Mouse (Mus musculus): ENCODE data around the gene Nkiras2. TPM values are rescaled to one million over a fixed set of nuclear protein-coding genes. Genes with fewer than 3 reads are reported as not detected.
"Not testable (repeated sequence)": the region's sequence is repeated elsewhere in the genome, so short reads cannot be mapped to it uniquely, and the experiment has no call there.

Nkiras2 gene
- polyA plus RNA-seq, 1 experiment from 2014 or later: 72.1 TPM

DNA sequence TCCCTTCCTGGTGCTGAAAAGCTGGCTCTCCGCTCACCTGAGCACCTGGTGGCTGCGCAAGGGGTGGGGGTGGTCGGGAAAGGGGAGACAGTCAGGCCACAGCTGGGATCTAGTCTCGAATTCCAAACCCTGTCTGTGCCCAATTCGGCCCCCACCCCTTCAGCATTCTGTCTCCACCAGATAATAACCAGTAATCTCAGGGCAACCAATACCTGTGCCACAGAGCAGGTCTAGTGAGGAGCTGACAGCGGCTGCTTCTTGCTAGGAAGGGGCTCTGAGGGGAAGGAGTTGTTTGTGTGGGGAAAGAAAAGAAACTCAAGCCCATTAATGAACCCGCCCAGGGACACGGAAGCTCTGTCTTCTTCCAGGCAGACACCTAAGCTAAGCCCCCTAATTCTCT lies 32.2 kb downstream of the Nkiras2 start:
- Histone ChIP-seq H3K9ac (ENCODE audit: low read length) (no peak overlapping the region), H3K4me1 (replicated peaks; ENCODE audit: control insufficient read depth, insufficient read depth, low read length) (no peaks in the 10 kb centered on the region; the same call in 1 of the 2 replicates), H3K27me3 (replicated peaks; ENCODE audit: control insufficient read depth, insufficient read depth, low read length) (peaks cover 30% of the 10 kb centered on the region), H3K4me3 (ENCODE audit: low read depth, low read length) (no peak overlapping the region), H3K9me3 (ENCODE audit: control insufficient read depth, low read length) (no peaks in the 10 kb centered on the region), H3K27ac (ENCODE audit: low read depth) (no peak overlapping the region), H3K36me3 (ENCODE audit: control insufficient read depth, insufficient read depth, low read length) (no peaks in the 10 kb centered on the region), H3K4me2 (ENCODE audit: low read length) (no peak overlapping the region)
- ATAC-seq (replicated peaks; ENCODE audit: low FRiP score, low TSS enrichment, low read depth) (no peak), DNase-seq (ENCODE audit: low spot score) (no peak)
- WGBS: 21% methylated on average over 8 of the region's 8 CpGs

DNA sequence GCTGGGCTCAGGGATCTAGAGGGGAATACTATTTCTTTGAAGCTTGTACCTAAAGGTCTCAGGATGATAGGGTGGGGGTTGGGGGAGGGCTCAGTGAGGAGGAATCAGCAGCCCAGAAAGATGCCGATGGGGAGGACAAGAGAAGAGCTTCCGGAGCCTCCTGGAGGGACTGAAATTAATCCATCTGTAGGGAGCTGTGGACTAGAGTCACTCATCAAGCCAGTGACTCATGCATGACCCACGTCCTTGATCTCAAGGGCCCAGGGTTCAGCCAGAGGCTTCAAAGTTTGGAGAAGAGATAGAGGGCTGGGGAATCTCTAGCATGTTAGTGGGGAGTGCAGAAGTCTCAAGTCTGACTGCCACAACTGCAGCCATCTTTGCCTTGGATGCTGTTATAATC lies 32.7 kb downstream of the Nkiras2 start:
- Histone ChIP-seq H3K9ac (ENCODE audit: low read length) (no peak overlapping the region), H3K27me3 (replicated peaks; ENCODE audit: control insufficient read depth, insufficient read depth, low read length) (peaks cover 30% of the 10 kb centered on the region), H3K4me3 (ENCODE audit: low read depth, low read length) (no peak overlapping the region), H3K27ac (ENCODE audit: low read depth) (no peak overlapping the region), H3K4me2 (ENCODE audit: low read length) (no peak overlapping the region), H3K9me3 (ENCODE audit: control insufficient read depth, low read length) (no peaks in the 10 kb centered on the region), H3K36me3 (ENCODE audit: control insufficient read depth, insufficient read depth, low read length) (no peaks in the 10 kb centered on the region), H3K4me1 (replicated peaks; ENCODE audit: control insufficient read depth, insufficient read depth, low read length) (no peaks in the 10 kb centered on the region; the same call in 1 of the 2 replicates)
- ATAC-seq (replicated peaks; ENCODE audit: low FRiP score, low TSS enrichment, low read depth) (no peak), DNase-seq (ENCODE audit: low spot score) (no peak)
- 20% methylated on average over 3 of the region's 3 CpGs for WGBS

DNA sequence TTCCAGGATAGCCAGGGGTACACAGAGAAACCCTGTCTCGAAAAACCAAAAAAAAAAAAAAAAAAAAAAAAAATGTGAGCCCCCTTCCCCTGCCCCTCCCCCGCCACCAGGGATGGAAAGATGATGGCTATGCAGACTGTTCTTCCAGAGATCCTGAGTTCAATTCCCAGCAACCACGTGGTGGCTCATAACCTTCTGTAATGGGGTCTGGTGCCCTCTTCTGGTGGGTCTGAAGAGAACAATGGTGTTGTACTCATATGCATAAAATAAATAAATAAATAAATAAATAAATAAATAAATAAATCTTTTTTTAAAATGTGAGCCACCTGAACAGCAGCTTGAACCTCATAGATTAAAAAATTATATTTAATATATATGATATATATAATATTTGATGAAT lies 36.5 kb downstream of the Nkiras2 start:
- not testable (repeated sequence) for DNase-seq (ENCODE audit: low spot score); H3K36me3 ChIP-seq (ENCODE audit: control insufficient read depth, insufficient read depth, low read length); H3K9me3 ChIP-seq (ENCODE audit: control insufficient read depth, low read length); ATAC-seq (replicated peaks; ENCODE audit: low FRiP score, low TSS enrichment, low read depth); H3K4me1 ChIP-seq (replicated peaks; ENCODE audit: control insufficient read depth, insufficient read depth, low read length); H3K27ac ChIP-seq (ENCODE audit: low read depth); H3K9ac ChIP-seq (ENCODE audit: low read length); H3K4me2 ChIP-seq (ENCODE audit: low read length); H3K4me3 ChIP-seq (ENCODE audit: low read depth, low read length)
- peaks cover 16% of the 10 kb centered on the region for H3K27me3 ChIP-seq (replicated peaks; ENCODE audit: control insufficient read depth, insufficient read depth, low read length)
- 56% methylated on average over 2 of the region's 3 CpGs for WGBS

DNA sequence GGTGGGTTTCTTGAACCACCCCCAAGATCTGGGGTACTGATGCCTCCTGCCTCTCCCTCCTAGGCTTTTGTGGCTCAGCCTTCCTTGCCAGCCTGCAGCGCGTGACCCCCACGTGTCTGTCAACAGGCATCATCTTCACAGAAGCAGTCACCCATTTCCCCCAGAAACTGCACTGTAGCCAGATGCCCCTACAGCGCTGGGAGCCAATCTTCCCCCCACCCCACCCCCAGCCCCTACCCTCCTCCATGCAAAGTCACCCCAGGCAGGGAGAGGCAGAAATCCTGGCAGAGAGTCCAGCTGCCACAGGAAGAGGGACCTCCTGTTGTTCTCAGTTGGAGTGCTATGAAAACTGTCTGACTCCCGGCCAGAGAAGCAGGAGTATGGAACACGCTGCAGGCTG lies 37.4 kb downstream of the Nkiras2 start:
- 14% methylated on average over 6 of the region's 6 CpGs for WGBS
- H3K4me2 ChIP-seq (ENCODE audit: low read length): no peak overlapping the region
- no peak; the same call in 1 of the 2 replicates for ATAC-seq (replicated peaks; ENCODE audit: low FRiP score, low TSS enrichment, low read depth)
- H3K9me3 ChIP-seq (ENCODE audit: control insufficient read depth, low read length): no peaks in the 10 kb centered on the region
- H3K27ac ChIP-seq (ENCODE audit: low read depth): no peak overlapping the region
- no peak overlapping the region for H3K9ac ChIP-seq (ENCODE audit: low read length)
- H3K27me3 ChIP-seq (replicated peaks; ENCODE audit: control insufficient read depth, insufficient read depth, low read length): peaks cover 7% of the 10 kb centered on the region; the same call in 1 of the 2 replicates
- H3K4me3 ChIP-seq (ENCODE audit: low read depth, low read length): no peak overlapping the region
- no peaks in the 10 kb centered on the region for H3K36me3 ChIP-seq (ENCODE audit: control insufficient read depth, insufficient read depth, low read length)
- DNase-seq (ENCODE audit: low spot score): no peak
- H3K4me1 ChIP-seq (replicated peaks; ENCODE audit: control insufficient read depth, insufficient read depth, low read length): peaks cover 3% of the 10 kb centered on the region; the same call in 1 of the 2 replicates

DNA sequence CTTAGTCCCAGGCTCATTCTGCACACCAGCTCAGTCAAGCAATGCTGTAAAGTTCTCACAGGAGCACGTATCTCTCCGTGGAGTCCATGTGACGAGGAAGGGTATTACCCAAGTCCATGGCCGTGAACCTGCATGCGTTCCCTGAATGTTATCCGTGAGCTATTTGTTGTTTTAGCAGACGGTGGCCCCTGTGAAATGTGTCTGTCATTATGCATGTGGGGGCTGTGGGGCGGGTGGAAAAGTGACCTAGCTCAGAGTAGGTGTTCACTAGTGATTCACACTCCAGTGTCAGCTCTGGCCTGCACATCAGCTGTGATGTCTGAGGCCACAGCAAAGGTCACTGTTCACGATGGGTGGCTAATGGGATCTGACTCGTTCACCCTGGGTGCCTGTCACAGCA lies 40.8 kb downstream of the Nkiras2 start:
- H3K4me2 ChIP-seq (ENCODE audit: low read length): no peak overlapping the region
- H3K9ac ChIP-seq (ENCODE audit: low read length): no peak overlapping the region
- H3K36me3 ChIP-seq (ENCODE audit: control insufficient read depth, insufficient read depth, low read length): no peaks in the 10 kb centered on the region
- H3K4me3 ChIP-seq (ENCODE audit: low read depth, low read length): no peak overlapping the region
- no peaks in the 10 kb centered on the region for H3K9me3 ChIP-seq (ENCODE audit: control insufficient read depth, low read length)
- no peak overlapping the region for H3K27ac ChIP-seq (ENCODE audit: low read depth)
- no peaks in the 10 kb centered on the region for H3K27me3 ChIP-seq (replicated peaks; ENCODE audit: control insufficient read depth, insufficient read depth, low read length)
- no peak for ATAC-seq (replicated peaks; ENCODE audit: low FRiP score, low TSS enrichment, low read depth)
- 66% methylated on average over 10 of the region's 10 CpGs for WGBS
- DNase-seq (ENCODE audit: low spot score): no peak
- peaks cover 3% of the 10 kb centered on the region; the same call in 1 of the 2 replicates for H3K4me1 ChIP-seq (replicated peaks; ENCODE audit: control insufficient read depth, insufficient read depth, low read length)

DNA sequence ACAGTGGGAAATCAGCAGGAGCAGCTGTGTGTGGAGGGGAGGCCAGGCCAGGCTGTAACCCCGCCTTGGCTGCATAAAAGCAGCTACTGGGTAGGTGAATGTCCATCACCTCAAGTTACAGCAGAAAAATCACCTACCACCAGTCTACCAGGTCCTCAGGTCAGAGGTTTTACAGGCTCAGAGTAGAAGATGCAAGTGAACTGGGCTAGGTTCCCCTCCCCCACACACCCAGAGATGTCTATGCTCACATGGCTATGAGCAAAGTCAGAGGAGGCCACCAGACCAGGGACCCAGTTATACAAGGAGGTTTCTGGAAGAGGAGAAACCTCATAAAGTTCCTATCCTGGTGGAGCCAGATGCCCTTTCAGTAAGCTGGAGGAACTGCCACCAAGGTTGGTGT lies 52.0 kb downstream of the Nkiras2 start:
- Histone ChIP-seq H3K4me2 (ENCODE audit: low read length) (no peak overlapping the region), H3K27me3 (replicated peaks; ENCODE audit: control insufficient read depth, insufficient read depth, low read length) (peaks cover 19% of the 10 kb centered on the region), H3K4me1 (replicated peaks; ENCODE audit: control insufficient read depth, insufficient read depth, low read length) (no peaks in the 10 kb centered on the region), H3K9ac (ENCODE audit: low read length) (no peak overlapping the region), H3K4me3 (ENCODE audit: low read depth, low read length) (no peak overlapping the region), H3K36me3 (ENCODE audit: control insufficient read depth, insufficient read depth, low read length) (no peaks in the 10 kb centered on the region), H3K27ac (ENCODE audit: low read depth) (no peak overlapping the region), H3K9me3 (ENCODE audit: control insufficient read depth, low read length) (no peaks in the 10 kb centered on the region)
- 85% methylated on average over 1 of the region's 1 CpGs for WGBS
- DNase-seq (ENCODE audit: low spot score): no peak
- no peak for ATAC-seq (replicated peaks; ENCODE audit: low FRiP score, low TSS enrichment, low read depth)

DNA sequence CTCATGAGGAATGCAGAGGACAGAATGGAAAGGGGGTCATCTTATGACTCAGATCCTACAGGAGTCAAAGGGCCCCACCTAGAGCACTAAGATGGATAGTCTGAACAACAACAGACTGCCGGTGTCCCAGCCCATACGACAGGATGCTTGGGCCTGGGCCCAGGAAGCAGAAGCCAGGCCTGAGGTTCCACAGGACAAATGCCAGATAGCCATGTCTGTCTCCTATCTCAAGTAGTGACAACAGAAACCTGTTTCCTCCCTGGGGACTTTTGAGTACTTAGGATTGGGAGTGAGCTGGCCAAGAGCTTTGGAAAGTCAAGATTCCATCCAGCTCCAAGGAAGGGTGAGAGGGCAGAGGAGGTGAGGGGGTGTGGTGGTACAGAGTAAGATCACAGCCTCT lies 52.9 kb downstream of the Nkiras2 start:
- H3K9me3 ChIP-seq (ENCODE audit: control insufficient read depth, low read length): no peaks in the 10 kb centered on the region
- no peak for ATAC-seq (replicated peaks; ENCODE audit: low FRiP score, low TSS enrichment, low read depth)
- H3K4me3 ChIP-seq (ENCODE audit: low read depth, low read length): no peak overlapping the region
- H3K9ac ChIP-seq (ENCODE audit: low read length): no peak overlapping the region
- H3K4me2 ChIP-seq (ENCODE audit: low read length): no peak overlapping the region
- peaks cover 19% of the 10 kb centered on the region for H3K27me3 ChIP-seq (replicated peaks; ENCODE audit: control insufficient read depth, insufficient read depth, low read length)
- DNase-seq (ENCODE audit: low spot score): no peak
- 49% methylated on average over 2 of the region's 2 CpGs for WGBS
- no peak overlapping the region for H3K27ac ChIP-seq (ENCODE audit: low read depth)
- H3K4me1 ChIP-seq (replicated peaks; ENCODE audit: control insufficient read depth, insufficient read depth, low read length): no peaks in the 10 kb centered on the region
- no peaks in the 10 kb centered on the region for H3K36me3 ChIP-seq (ENCODE audit: control insufficient read depth, insufficient read depth, low read length)

DNA sequence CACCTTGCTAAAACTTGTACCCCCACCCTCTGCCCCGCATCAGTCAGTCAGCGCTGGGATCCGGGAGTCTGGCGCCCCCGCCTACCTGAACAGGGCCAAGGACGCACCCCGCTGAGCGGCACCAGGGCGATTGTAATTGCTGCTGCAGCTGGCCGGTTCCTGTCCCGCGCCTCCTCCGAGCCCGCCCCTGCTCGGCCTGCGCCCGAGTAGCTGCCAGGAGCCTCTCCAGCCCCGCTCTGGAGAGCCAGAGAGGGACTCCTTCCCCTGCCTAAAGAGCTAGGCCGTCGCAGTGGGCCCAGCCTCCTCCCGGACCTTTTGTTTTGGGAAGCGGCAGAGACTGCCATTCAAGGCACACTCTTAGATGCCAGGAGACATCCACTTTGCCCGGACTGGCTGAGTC lies 54.1 kb downstream of the Nkiras2 start:
- peak; percentile 60 for DNase-seq (ENCODE audit: low spot score)
- WGBS: 4% methylated on average over 23 of the region's 23 CpGs
- ATAC-seq (replicated peaks; ENCODE audit: low FRiP score, low TSS enrichment, low read depth): no peak
- no peak overlapping the region for H3K27ac ChIP-seq (ENCODE audit: low read depth)
- H3K9me3 ChIP-seq (ENCODE audit: control insufficient read depth, low read length): no peaks in the 10 kb centered on the region
- peak overlapping the region; percentile 10; the same call in 1 of the 2 replicates for H3K4me3 ChIP-seq (ENCODE audit: low read depth, low read length)
- peaks cover 19% of the 10 kb centered on the region for H3K27me3 ChIP-seq (replicated peaks; ENCODE audit: control insufficient read depth, insufficient read depth, low read length)
- H3K4me1 ChIP-seq (replicated peaks; ENCODE audit: control insufficient read depth, insufficient read depth, low read length): no peaks in the 10 kb centered on the region
- peak overlapping the region; percentile 25; the same call in 1 of the 2 replicates for H3K9ac ChIP-seq (ENCODE audit: low read length)
- peak overlapping the region; percentile 30 for H3K4me2 ChIP-seq (ENCODE audit: low read length)
- H3K36me3 ChIP-seq (ENCODE audit: control insufficient read depth, insufficient read depth, low read length): no peaks in the 10 kb centered on the region
